Mouse (Mus musculus) retina, postnatal 1 day (tissue): ENCODE results near the gene Ankrd13a.

Source experiments
- DNase-seq: peaks from one replicate; pipeline ENCODE4 v3.0.0-alpha.2; 2012

Gene Ankrd13a

GRCm38 (mm10) chr5:114774403-114775051 is at the start of gene Ankrd13a:
TSS of gene Ankrd13a (plus strand) at chr5:114774677.
- DNase-seq: peak; percentile 97

GRCm38 (mm10) chr5:114728160-114728559 is 46.3 kb upstream of the Ankrd13a start:
- no peak for DNase-seq

GRCm38 (mm10) chr5:114730129-114730528 is 44.3 kb upstream of the Ankrd13a start:
- DNase-seq: no peak

GRCm38 (mm10) chr5:114731498-114731897 is 43.0 kb upstream of the Ankrd13a start:
- no peak for DNase-seq

- no peak for DNase-seq
Measured at GRCm38 (mm10) chr5:114731969-114732368, 42.5 kb upstream of the Ankrd13a start.

- no peak for DNase-seq
Measured at GRCm38 (mm10) chr5:114733606-114734005, 40.9 kb upstream of the Ankrd13a start.

- DNase-seq: no peak
Measured at GRCm38 (mm10) chr5:114737090-114737887, 37.2 kb upstream of the Ankrd13a start.

GRCm38 (mm10) chr5:114738707-114739241 is 35.7 kb upstream of the Ankrd13a start:
- no peak for DNase-seq

- no peak for DNase-seq
Measured at GRCm38 (mm10) chr5:114740595-114740994, 33.9 kb upstream of the Ankrd13a start.

- no peak for DNase-seq
Measured at GRCm38 (mm10) chr5:114742572-114742971, 31.9 kb upstream of the Ankrd13a start.

GRCm38 (mm10) chr5:114742998-114743696 is 31.3 kb upstream of the Ankrd13a start:
- DNase-seq: peak; percentile 22

GRCm38 (mm10) chr5:114743697-114744090 is 30.8 kb upstream of the Ankrd13a start:
- DNase-seq: no peak

GRCm38 (mm10) chr5:114745581-114745980 is 28.9 kb upstream of the Ankrd13a start:
- no peak for DNase-seq

- DNase-seq: no peak
Measured at GRCm38 (mm10) chr5:114746886-114747285, 27.6 kb upstream of the Ankrd13a start.

GRCm38 (mm10) chr5:114747521-114747920 is 27.0 kb upstream of the Ankrd13a start:
- no peak for DNase-seq

GRCm38 (mm10) chr5:114750325-114750724 is 24.2 kb upstream of the Ankrd13a start:
- DNase-seq: no peak

GRCm38 (mm10) chr5:114752397-114752796 is 22.1 kb upstream of the Ankrd13a start:
- DNase-seq: no peak

- no peak for DNase-seq
Measured at GRCm38 (mm10) chr5:114753384-114753783, 21.1 kb upstream of the Ankrd13a start.

- no peak for DNase-seq
Measured at GRCm38 (mm10) chr5:114759536-114760090, 14.9 kb upstream of the Ankrd13a start.

- no peak for DNase-seq
Measured at GRCm38 (mm10) chr5:114761980-114762379, 12.5 kb upstream of the Ankrd13a start.

- DNase-seq: no peak
Measured at GRCm38 (mm10) chr5:114764812-114765735, 9.4 kb upstream of the Ankrd13a start.

GRCm38 (mm10) chr5:114766686-114767085 is 7.8 kb upstream of the Ankrd13a start:
- DNase-seq: no peak
